Mouse (Mus musculus) kidney, adult 2 months (tissue): Measurements from ENCODE around the gene Hoxa4.

Experiments
- CTCF ChIP-seq: fragments of 200-500 bp; conservative IDR thresholded peaks from 2 replicates; pipeline ENCODE4 v1.5.1; 2011; ENCODE audit warnings: low read depth, mild to moderate bottlenecking, control low read depth, low read length, moderate library complexity, mixed read lengths; ENCODE audit not compliant: insufficient read depth, insufficient read length
- POLR2A ChIP-seq: fragments of 200-500 bp; IDR thresholded peaks from one replicate; pipeline ENCODE4 v1.6.1; 2011; ENCODE audit warnings: low read depth, low read length, control low read depth

- TF ChIP-seq POLR2A: no peak
- no peak for TF ChIP-seq CTCF
Measured at GRCm38 (mm10) chr6:52235267-52235666, 43.7 kb upstream of the Hoxa4 start.
